Mouse (Mus musculus): ENCODE measurements around the gene Phb2. TPM values are rescaled to one million over a fixed set of nuclear protein-coding genes. Genes with fewer than 3 reads are reported as not detected.

Phb2 gene
- polyA plus RNA-seq, 1 experiment = 115 TPM

DNA sequence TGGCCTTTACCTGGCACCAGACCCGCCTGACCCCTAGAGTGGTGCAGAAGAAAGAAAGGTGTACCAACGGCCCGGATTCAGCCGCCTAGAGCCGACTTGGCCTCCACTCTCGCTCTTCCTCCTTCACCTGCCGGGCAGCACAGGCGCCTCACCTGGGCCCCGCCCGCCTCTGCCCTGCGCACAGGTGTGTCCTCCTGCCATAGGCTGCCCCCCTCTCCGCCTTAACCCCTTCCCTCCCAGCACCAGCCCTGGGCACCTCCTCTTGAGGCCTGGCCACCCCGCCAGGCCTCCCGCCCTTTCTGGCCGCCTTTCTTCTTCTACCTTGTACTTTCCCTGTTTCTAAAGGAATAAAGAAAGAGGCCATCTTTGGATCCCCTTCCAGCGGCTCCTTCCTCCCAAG, 6.6 kb downstream of the Phb2 start:
- Histone ChIP-seq H3K27ac (ENCODE audit: insufficient read depth, low read length) (no peak overlapping the region), H3K4me3 (replicated peaks; ENCODE audit: insufficient read depth, low read depth, low read length) (no peak overlapping the region), H3K4me1 (ENCODE audit: control insufficient read depth, insufficient read depth, low read length) (peaks cover 4% of the 10 kb centered on the region; the same call in 1 of the 2 replicates), H3K27me3 (ENCODE audit: control insufficient read depth, insufficient read depth, low read length) (no peaks in the 10 kb centered on the region)
- 72% methylated on average over 16 of the region's 16 CpGs for WGBS
- TF ChIP-seq POLR2A (IDR thresholded peaks at IDR 0.05; ENCODE audit: borderline replicate concordance, insufficient read depth, low read length) (no peak), CTCF (IDR thresholded peaks at IDR 0.05; ENCODE audit: borderline replicate concordance, insufficient read depth, low read depth, low read length) (no peak)
- DNase-seq = no peak

DNA sequence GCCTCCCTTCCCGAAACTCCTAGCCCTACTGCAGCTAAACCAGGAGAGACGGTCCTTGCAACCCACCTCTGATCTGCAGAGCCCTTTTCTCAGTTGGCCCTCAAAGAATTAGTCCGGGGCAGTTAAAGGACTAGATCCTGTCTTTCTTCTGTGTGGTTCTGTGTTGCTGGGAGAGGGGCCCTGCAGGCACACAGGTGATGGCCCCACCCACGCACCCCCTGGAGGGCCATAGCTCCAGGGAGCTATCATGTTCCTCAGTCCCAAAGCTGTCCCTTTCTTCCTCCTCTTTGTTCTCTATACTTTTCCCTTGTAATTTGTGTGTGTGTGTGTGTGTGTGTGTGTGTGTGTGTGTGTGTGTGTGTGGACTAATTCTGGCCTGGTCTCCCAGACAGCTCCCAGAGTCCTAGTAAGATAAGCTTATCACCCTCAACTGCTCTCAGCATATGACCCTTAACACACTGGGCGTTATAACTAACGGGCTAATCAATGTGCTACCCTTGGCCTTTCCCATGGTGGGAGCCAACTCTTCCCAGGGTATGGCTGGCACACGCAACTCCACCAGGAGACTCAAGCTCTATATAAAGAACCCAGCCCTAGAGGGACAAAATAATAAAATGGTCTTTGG, 7.3 kb downstream of the Phb2 start:
- 77% methylated on average over 7 of the region's 7 CpGs for WGBS
- DNase-seq = no peak
- no peak for TF ChIP-seq POLR2A (IDR thresholded peaks at IDR 0.05; ENCODE audit: borderline replicate concordance, insufficient read depth, low read length)
- no peak for TF ChIP-seq CTCF (IDR thresholded peaks at IDR 0.05; ENCODE audit: borderline replicate concordance, insufficient read depth, low read depth, low read length)
- H3K4me3 ChIP-seq (replicated peaks; ENCODE audit: insufficient read depth, low read depth, low read length) = no peak overlapping the region
- H3K27me3 ChIP-seq (ENCODE audit: control insufficient read depth, insufficient read depth, low read length) = no peaks in the 10 kb centered on the region
- H3K4me1 ChIP-seq (ENCODE audit: control insufficient read depth, insufficient read depth, low read length) = no peaks in the 10 kb centered on the region
- H3K27ac ChIP-seq (ENCODE audit: insufficient read depth, low read length) = no peak overlapping the region

DNA sequence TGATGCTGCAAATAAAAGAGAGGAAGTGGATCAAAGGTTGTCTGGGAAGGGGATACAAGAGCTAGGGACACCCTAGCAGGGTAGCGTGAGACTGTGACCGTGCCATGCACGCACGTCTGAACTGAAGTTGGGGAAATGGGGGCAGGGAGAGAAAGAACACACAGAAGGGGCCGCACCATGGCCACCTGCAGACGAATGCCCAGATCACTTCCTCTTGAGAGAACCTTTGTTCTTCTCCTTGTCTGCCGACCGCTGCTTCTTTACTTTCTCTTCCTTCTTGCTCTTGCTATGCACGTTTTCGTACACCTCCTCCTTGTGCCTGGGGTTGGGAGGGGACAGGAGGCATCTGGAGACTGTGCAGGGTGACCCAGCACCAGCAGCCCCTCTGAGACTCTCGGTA, 8.8 kb downstream of the Phb2 start:
- WGBS = 64% methylated on average over 11 of the region's 11 CpGs
- H3K4me3 ChIP-seq (replicated peaks; ENCODE audit: insufficient read depth, low read depth, low read length) = no peak overlapping the region
- H3K27ac ChIP-seq (ENCODE audit: insufficient read depth, low read length) = no peak overlapping the region
- DNase-seq = no peak
- no peaks in the 10 kb centered on the region for H3K4me1 ChIP-seq (ENCODE audit: control insufficient read depth, insufficient read depth, low read length)
- TF ChIP-seq POLR2A (IDR thresholded peaks at IDR 0.05; ENCODE audit: borderline replicate concordance, insufficient read depth, low read length) = no peak
- no peak for TF ChIP-seq CTCF (IDR thresholded peaks at IDR 0.05; ENCODE audit: borderline replicate concordance, insufficient read depth, low read depth, low read length)
- H3K27me3 ChIP-seq (ENCODE audit: control insufficient read depth, insufficient read depth, low read length) = no peaks in the 10 kb centered on the region

DNA sequence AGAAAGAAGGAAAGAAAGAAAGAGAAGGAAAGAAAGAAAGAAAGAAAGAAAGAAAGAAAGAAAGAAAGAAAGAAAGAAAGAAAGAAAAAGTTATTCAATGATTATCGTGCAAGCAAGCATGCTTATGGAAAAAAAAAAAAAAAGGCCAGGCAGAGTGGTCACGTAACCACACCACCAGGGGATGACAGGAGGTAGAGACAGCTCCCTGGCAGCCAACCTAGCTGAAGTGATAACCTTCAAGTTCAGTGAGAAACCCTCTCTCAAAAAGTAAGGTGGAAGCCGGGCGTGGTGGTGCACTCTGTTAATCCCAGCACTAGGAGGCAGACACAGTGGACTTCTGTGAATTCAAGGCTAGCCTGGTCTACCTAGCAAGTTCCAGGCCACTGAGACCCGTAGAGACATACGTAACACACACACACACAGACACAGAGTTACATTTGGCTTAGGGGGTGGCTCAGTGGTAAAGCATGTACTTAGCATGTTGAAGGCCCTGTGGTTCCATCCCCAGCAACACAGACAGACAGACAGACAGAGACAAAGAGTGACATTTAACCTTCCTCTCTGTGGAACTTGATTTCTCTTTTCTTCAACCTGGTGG, 10.8 kb downstream of the Phb2 start:
- 86% methylated on average over 6 of the region's 6 CpGs for WGBS

DNA sequence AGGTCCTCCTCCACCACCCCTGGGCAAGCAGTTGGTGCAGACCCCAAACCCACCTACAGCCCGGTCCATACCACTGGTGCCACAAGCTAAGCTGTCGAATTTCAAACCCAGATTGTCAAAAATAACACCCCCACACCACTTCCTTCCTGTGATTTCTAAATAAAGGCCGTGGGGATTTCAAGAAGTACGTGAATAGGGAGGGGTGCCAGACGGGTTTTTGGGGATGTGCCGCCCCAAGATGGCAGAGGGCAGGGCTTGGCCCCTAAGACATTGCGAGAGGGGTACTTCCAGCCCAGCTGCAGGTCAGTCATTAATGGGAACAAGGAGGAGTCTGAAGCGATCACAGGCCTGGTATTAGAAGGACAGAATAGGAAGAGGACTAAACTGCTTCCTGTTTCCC, 11.4 kb downstream of the Phb2 start:
- TF ChIP-seq CTCF (IDR thresholded peaks at IDR 0.05; ENCODE audit: borderline replicate concordance, insufficient read depth, low read depth, low read length) (no peak), POLR2A (IDR thresholded peaks at IDR 0.05; ENCODE audit: borderline replicate concordance, insufficient read depth, low read length) (no peak)
- Histone ChIP-seq H3K4me3 (replicated peaks; ENCODE audit: insufficient read depth, low read depth, low read length) (no peak overlapping the region), H3K27me3 (ENCODE audit: control insufficient read depth, insufficient read depth, low read length) (no peaks in the 10 kb centered on the region), H3K27ac (ENCODE audit: insufficient read depth, low read length) (no peak overlapping the region), H3K4me1 (ENCODE audit: control insufficient read depth, insufficient read depth, low read length) (no peaks in the 10 kb centered on the region)
- DNase-seq = no peak
- 78% methylated on average over 8 of the region's 8 CpGs for WGBS

More for the DNA sequence above, 10.8 kb downstream of the Phb2 start:
- H3K4me3 ChIP-seq (replicated peaks; ENCODE audit: insufficient read depth, low read depth, low read length) = no peak overlapping the region
- no peak overlapping the region for H3K27ac ChIP-seq (ENCODE audit: insufficient read depth, low read length)
- TF ChIP-seq POLR2A (IDR thresholded peaks at IDR 0.05; ENCODE audit: borderline replicate concordance, insufficient read depth, low read length) = no peak
- TF ChIP-seq CTCF (IDR thresholded peaks at IDR 0.05; ENCODE audit: borderline replicate concordance, insufficient read depth, low read depth, low read length) = no peak
- H3K4me1 ChIP-seq (ENCODE audit: control insufficient read depth, insufficient read depth, low read length) = no peaks in the 10 kb centered on the region
- DNase-seq = no peak
- H3K27me3 ChIP-seq (ENCODE audit: control insufficient read depth, insufficient read depth, low read length) = no peaks in the 10 kb centered on the region

DNA sequence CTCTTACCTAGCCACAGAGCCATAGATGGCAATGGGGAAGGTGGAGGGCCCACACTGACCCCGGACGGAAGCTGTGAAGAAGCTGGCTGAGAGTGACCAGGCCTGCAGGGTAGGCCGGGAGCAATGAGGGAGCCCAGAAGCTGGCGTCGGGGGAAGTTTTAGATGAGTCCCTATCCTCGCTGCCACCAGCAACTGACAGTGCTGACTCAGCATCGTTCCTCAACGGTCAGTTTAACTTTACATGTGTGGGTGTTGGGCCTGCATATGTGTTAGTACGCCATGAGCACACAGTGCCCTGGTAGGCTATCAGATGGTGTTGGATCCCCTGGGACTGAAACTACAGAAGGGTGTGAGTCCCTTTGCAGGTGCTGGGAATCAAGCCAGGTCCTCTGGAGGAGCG, 12.3 kb downstream of the Phb2 start:
- no peaks in the 10 kb centered on the region for H3K4me1 ChIP-seq (ENCODE audit: control insufficient read depth, insufficient read depth, low read length)
- WGBS = 85% methylated on average over 10 of the region's 10 CpGs
- TF ChIP-seq CTCF (IDR thresholded peaks at IDR 0.05; ENCODE audit: borderline replicate concordance, insufficient read depth, low read depth, low read length) (no peak), POLR2A (IDR thresholded peaks at IDR 0.05; ENCODE audit: borderline replicate concordance, insufficient read depth, low read length) (no peak)
- no peak overlapping the region for H3K4me3 ChIP-seq (replicated peaks; ENCODE audit: insufficient read depth, low read depth, low read length)
- H3K27ac ChIP-seq (ENCODE audit: insufficient read depth, low read length) = no peak overlapping the region
- no peaks in the 10 kb centered on the region for H3K27me3 ChIP-seq (ENCODE audit: control insufficient read depth, insufficient read depth, low read length)
- DNase-seq = no peak

DNA sequence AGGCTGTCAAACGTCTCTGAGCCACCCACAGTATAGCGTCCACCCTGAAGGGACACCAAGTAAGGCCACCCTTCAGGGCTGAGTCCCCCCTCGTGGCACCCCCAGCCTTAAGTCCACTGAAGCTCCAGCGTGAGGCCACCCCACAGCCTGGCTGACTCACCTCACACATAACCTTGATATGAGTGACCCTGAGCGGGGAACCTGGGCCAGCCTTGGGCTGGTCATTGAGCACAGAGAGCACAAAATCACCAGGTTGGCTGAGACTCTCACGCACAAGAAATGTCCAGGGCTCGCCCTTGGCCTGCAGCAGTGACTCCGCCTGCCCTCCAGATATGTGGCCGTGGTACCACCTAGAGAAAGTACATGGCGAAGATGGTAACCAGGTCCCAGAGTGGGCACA, 16.5 kb downstream of the Phb2 start:
- Histone ChIP-seq H3K27ac (ENCODE audit: insufficient read depth, low read length) (no peak overlapping the region), H3K27me3 (ENCODE audit: control insufficient read depth, insufficient read depth, low read length) (no peaks in the 10 kb centered on the region), H3K4me1 (ENCODE audit: control insufficient read depth, insufficient read depth, low read length) (no peaks in the 10 kb centered on the region), H3K4me3 (replicated peaks; ENCODE audit: insufficient read depth, low read depth, low read length) (no peak overlapping the region)
- DNase-seq = no peak
- WGBS = 86% methylated on average over 10 of the region's 10 CpGs
- TF ChIP-seq POLR2A (IDR thresholded peaks at IDR 0.05; ENCODE audit: borderline replicate concordance, insufficient read depth, low read length) (no peak), CTCF (IDR thresholded peaks at IDR 0.05; ENCODE audit: borderline replicate concordance, insufficient read depth, low read depth, low read length) (no peak)

All from cerebellum, adult 2 months (tissue).